10 mouse cellular contexts compared by ENCODE assay signal in genomic region chr17:40904721-40905154, GRCm38 (mm10). TPM values are rescaled to one million over a fixed set of nuclear protein-coding genes. Genes with fewer than 3 reads are reported as not detected.
DNase-seq lines count a peak whose midpoint lies in the region; ATAC-seq and TF ChIP-seq lines count a peak whose summit lies in the region.
"Had no signal": no experiment of that assay in that cellular context is flagged by ENCODE, and none has a peak within 500 bp of the region (broad histone marks: within the 10 kb centered on the region; RNA-seq: fewer than 3 reads in every experiment).

No protein-coding gene starts in this region.

- H3K9ac ChIP-seq in forebrain, postnatal 0 days = no peak overlapping the region

- H3K27ac ChIP-seq in kidney, adult 2 months (ENCODE audit: insufficient read depth, low read depth, low read length) = no peak overlapping the region
- H3K27ac ChIP-seq in forebrain, postnatal 0 days (ENCODE audit: low read depth, low read length) = no peak overlapping the region

- H3K4me2 ChIP-seq in forebrain, postnatal 0 days (ENCODE audit: low read depth) = peak overlapping the region; percentile 21; the same call in 1 of the 2 replicates

- H3K27me3 ChIP-seq in kidney, adult 2 months (replicated peaks; ENCODE audit: control insufficient read depth, insufficient read depth, low read length) = no peaks in the 10 kb centered on the region
- no peaks in the 10 kb centered on the region for H3K27me3 ChIP-seq in forebrain, postnatal 0 days (ENCODE audit: insufficient read depth, low read length)

- H3K9me3 ChIP-seq in forebrain, postnatal 0 days (ENCODE audit: low read length) = no peaks in the 10 kb centered on the region

- H3K4me1 ChIP-seq in kidney, adult 2 months (ENCODE audit: control insufficient read depth, insufficient read depth, low read length) = no peaks in the 10 kb centered on the region
- H3K4me1 ChIP-seq in forebrain, postnatal 0 days (ENCODE audit: insufficient read depth) = no peaks in the 10 kb centered on the region

- 6% methylated on average over 14 of the region's 14 CpGs for WGBS in kidney, adult 2 months
- WGBS in forebrain, postnatal 0 days = 11% methylated on average over 14 of the region's 14 CpGs

- peak overlapping the region; percentile 20; the same call in 1 of the 2 replicates for H3K4me3 ChIP-seq in kidney, adult 2 months (ENCODE audit: insufficient read depth, low read depth, low read length)
- H3K4me3 ChIP-seq in forebrain, postnatal 0 days (ENCODE audit: low read depth, low read length) = 0 out of 2 replicates have a peak overlapping the region, but pooled peaks have one; percentile 5

- no peak for TF ChIP-seq CTCF in kidney, adult 2 months (conservative IDR thresholded peaks at IDR 0.05; ENCODE audit: insufficient read depth, insufficient read length, low read depth, low read length)
- TF ChIP-seq CTCF in forebrain, postnatal 0 days (IDR thresholded peaks at IDR 0.05; ENCODE audit: low read depth) = no peak

- no peak for ATAC-seq in forebrain, postnatal 0 days
- ATAC-seq in megakaryocyte progenitor cell, adult 5-6 weeks (replicated peaks; ENCODE audit: poor library complexity) = peak; percentile 35
- ATAC-seq: Patski had no signal

- TF ChIP-seq POLR2A in kidney, adult 2 months (IDR thresholded peaks at IDR 0.05; ENCODE audit: low read depth, low read length) = no peak

- no peak for DNase-seq in kidney, adult 2 months
- DNase-seq in kidney, postnatal 25 days = no peak
- DNase-seq in cerebellum, adult 18-20 months = peak; percentile 43 to 49
- no peak for DNase-seq in forebrain, postnatal 0 days
- DNase-seq in thymus, postnatal 4 days = no peak
- no peak for DNase-seq in Muller cell, postnatal 12 days (ENCODE audit: inconsistent ontology term)
- DNase-seq in natural killer cell, adult 2 months (ENCODE audit: low spot score in 2 of 2) = no peak

- no peaks in the 10 kb centered on the region for H3K36me3 ChIP-seq in kidney, adult 2 months (ENCODE audit: control insufficient read depth, insufficient read depth, low read length)
- no peaks in the 10 kb centered on the region for H3K36me3 ChIP-seq in forebrain, postnatal 0 days (ENCODE audit: insufficient read depth)

RNA-seq across cellular contexts. Expression of gene Glyatl3, which starts 9.4 kb away (rescaled TPM):
- polyA plus RNA-seq in kidney, adult 2 months (2012; rRNA removed) = not detected in 2 replicates
- not detected in 2 replicates for total RNA-seq in forebrain, postnatal 0 days (2014; rRNA removed)
- not detected in 2 replicates for polyA plus RNA-seq in forebrain, postnatal 0 days (2015; fragmentation: Nextera tagmentation; extraction: Ambion mirVana)
- total RNA-seq in megakaryocyte progenitor cell, adult 5-6 weeks (2015) = not detected in 2 replicates
- not detected in 2 replicates for total RNA-seq in megakaryocyte progenitor cell, adult 5-6 weeks (2017)
- polyA plus RNA-seq: large intestine, adult 2 months; Patski had no signal

RNA-seq across cellular contexts. Expression of gene 9130008F23Rik, which starts 24.4 kb away (rescaled TPM):
- 2.9 and 3.7 TPM in 2 replicates for polyA plus RNA-seq in kidney, adult 2 months (2012; rRNA removed)
- 1.7 and 2.1 TPM in 2 replicates for total RNA-seq in forebrain, postnatal 0 days (2014; rRNA removed)
- 0.47 and 0.52 TPM in 2 replicates for polyA plus RNA-seq in forebrain, postnatal 0 days (2015; fragmentation: Nextera tagmentation; extraction: Ambion mirVana)
- total RNA-seq in megakaryocyte progenitor cell, adult 5-6 weeks (2015) = 0.94 and 1.2 TPM in 2 replicates
- 3.2 and 6.0 TPM in 2 replicates for total RNA-seq in megakaryocyte progenitor cell, adult 5-6 weeks (2017)

RNA-seq across cellular contexts. Expression of gene Mut, which starts 29.7 kb away (rescaled TPM):
- polyA plus RNA-seq in kidney, adult 2 months (2012; rRNA removed) = 60.7 and 73.0 TPM in 2 replicates
- 15.5 and 18.6 TPM in 2 replicates for total RNA-seq in forebrain, postnatal 0 days (2014; rRNA removed)
- polyA plus RNA-seq in forebrain, postnatal 0 days (2015; fragmentation: Nextera tagmentation; extraction: Ambion mirVana) = 13.8 and 17.8 TPM in 2 replicates
- total RNA-seq in megakaryocyte progenitor cell, adult 5-6 weeks (2015) = 20.8 and 22.2 TPM in 2 replicates
- 26.7 and 33.2 TPM in 2 replicates for total RNA-seq in megakaryocyte progenitor cell, adult 5-6 weeks (2017)

RNA-seq across cellular contexts. Expression of gene Cenpq, which starts 30.1 kb away (rescaled TPM):
- 0.56 and 1.0 TPM in 2 replicates for polyA plus RNA-seq in kidney, adult 2 months (2012; rRNA removed)
- total RNA-seq in forebrain, postnatal 0 days (2014; rRNA removed) = 6.9 and 7.6 TPM in 2 replicates
- polyA plus RNA-seq in forebrain, postnatal 0 days (2015; fragmentation: Nextera tagmentation; extraction: Ambion mirVana) = 10.7 and 11.8 TPM in 2 replicates
- total RNA-seq in megakaryocyte progenitor cell, adult 5-6 weeks (2015) = 49.8 and 51.9 TPM in 2 replicates
- total RNA-seq in megakaryocyte progenitor cell, adult 5-6 weeks (2017) = 53.6 and 56.3 TPM in 2 replicates

Comparison
In these comparisons a context has a peak if more than half of its experiments do, and no peak if none do; other contexts are left out.
1. DNase-seq: peak in cerebellum, adult 18-20 months (2 of 2); none in kidney, adult 2 months (single experiment), kidney, postnatal 25 days (0 of 2), forebrain, postnatal 0 days (single experiment), thymus, postnatal 4 days (single experiment), Muller cell, postnatal 12 days (single experiment) and natural killer cell, adult 2 months (0 of 2).